Mouse (Mus musculus) erythroblast, embryonic 14.5 days (primary cell): Measurements from ENCODE around the gene Vmn2r25.
"Not testable (repeated sequence)": the region's sequence is repeated elsewhere in the genome, so short reads cannot be mapped to it uniquely, and the experiment has no call there.

ENCODE experiments used
- GATA1 ChIP-seq: IDR thresholded peaks from 2 replicates; pipeline ENCODE4 v1.6.1; 2012; ENCODE audit warnings: low read length, inconsistent platforms, mixed read lengths
- TAL1 ChIP-seq: IDR thresholded peaks from 3 replicates; pipeline ENCODE4 v1.6.1; 2012; ENCODE audit warnings: low read length, inconsistent platforms, mixed read lengths

DNA sequence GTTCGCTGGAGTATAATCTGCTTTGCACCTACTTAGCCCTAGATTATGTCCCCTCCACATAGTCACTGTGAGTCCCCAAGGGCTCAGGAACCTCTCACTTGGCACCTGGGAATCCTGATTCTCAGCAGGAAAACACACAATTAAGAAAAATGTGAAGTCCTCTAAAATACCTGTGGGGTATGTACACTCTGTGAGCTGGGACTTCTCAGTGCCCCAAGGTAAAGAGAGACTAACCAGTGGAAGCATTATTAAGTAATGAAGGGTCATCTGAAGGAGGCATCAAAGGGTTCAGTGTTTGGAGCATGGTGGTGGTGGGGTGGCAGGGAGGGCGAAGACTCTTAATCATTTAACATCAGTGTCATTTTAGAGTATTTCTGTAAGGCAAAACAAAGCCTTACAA is at the start of gene Vmn2r25:
- not testable (repeated sequence) for TF ChIP-seq GATA1, TAL1
